Mouse (Mus musculus) adrenal gland, adult 2 months (tissue): Measurements from ENCODE around the gene Ifitm10. TPM values are rescaled to one million over a fixed set of nuclear protein-coding genes. Genes with fewer than 3 reads are reported as not detected.
"Not testable (repeated sequence)": the region's sequence is repeated elsewhere in the genome, so short reads cannot be mapped to it uniquely, and the experiment has no call there.

Experiments
- DNase-seq: peaks from one replicate; pipeline ENCODE4 v3.0.0; 2021
- polyA plus RNA-seq: library from polyadenylated mRNA; depleted of rRNA; stranded (reverse); fragments of >200 nt; gene quantifications from 2 replicates; pipeline ENCODE4 v1.2.3, GENCODE M21; 2012
- total RNA-seq, 2 experiments: library from RNA; stranded (reverse); gene quantifications; 2 replicates each; pipeline ENCODE4 v1.2.3; 2021

Ifitm10 gene
- total and polyA plus RNA-seq, 3 experiments, result 3.0 to 12.0 (median 5.8) TPM

DNA sequence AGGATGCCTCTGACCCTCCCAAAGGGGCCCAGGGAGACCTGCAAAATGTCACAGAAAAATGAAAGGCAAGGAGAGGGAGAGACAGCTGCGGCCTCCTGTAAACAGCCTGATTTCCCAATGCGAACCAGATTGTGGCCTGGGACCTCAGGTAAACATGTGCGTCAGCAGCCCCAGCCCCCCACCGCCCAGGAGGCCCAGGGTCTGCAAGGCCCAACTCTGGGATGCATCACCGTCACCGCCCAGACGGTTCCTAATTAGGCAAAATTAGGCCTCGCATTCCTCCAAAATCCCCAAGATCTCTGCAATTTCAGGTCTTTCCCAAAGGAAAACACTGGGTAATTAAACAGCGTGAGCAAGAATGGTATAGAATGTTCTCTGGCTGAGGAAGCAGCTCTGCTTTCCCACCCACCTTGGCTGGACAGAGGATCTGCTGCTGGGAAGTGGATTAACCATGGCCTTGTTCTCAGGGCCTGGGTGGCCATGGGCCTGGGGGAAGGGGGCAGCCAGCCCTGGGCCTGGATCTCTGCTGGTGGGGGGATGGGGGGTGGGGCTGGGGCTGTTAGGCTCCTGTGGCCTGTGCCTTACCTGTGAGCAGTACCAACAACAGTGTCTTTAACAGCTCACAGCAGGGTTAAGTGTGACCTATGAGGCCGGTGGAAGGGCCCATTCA, 51.8 kb downstream of the Ifitm10 start:
- not testable (repeated sequence) for DNase-seq

- no peak for DNase-seq
These were observed 52.6 kb downstream of the Ifitm10 start for GRCm38 (mm10) chr7:142320906-142321305.

GRCm38 (mm10) chr7:142319124-142319523, 54.4 kb downstream of the Ifitm10 start:
- DNase-seq, result no peak

GRCm38 (mm10) chr7:142317216-142317615, 56.3 kb downstream of the Ifitm10 start:
- no peak for DNase-seq

GRCm38 (mm10) chr7:142316558-142316957, 57.0 kb downstream of the Ifitm10 start:
- DNase-seq, result no peak

DNA sequence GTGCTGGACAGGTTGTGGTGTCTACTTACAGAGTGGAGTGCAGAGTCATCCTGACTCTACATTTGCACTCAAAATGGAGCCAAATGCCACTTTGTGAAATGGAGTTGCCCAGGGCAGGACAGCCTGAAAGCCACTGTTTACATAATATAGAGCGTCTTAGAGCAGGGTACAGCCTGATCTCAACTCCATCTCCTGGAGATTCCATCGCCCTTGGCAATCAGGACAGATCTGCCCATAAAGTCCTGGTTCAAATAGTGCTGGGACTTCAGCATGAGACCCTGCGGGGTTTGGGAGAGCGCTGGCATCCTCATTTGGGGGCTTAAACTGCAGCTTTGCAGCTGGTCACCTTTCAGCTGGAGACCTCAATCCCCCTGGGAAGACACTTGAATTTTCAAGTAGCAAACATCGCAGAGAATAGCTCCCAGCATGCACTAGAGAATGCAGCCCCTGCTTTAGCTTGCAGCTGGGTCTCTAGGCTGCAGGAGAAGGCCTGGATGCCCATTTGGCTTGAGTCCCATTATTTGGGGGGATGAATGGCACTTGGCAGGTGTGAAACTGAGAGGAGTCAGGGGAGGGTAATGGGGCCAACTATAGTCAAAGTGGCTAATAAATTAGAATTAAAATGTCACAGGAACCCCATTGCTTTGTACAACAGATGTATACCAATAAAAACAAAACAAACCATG, 58.8 kb downstream of the Ifitm10 start:
- no peak for DNase-seq

DNA sequence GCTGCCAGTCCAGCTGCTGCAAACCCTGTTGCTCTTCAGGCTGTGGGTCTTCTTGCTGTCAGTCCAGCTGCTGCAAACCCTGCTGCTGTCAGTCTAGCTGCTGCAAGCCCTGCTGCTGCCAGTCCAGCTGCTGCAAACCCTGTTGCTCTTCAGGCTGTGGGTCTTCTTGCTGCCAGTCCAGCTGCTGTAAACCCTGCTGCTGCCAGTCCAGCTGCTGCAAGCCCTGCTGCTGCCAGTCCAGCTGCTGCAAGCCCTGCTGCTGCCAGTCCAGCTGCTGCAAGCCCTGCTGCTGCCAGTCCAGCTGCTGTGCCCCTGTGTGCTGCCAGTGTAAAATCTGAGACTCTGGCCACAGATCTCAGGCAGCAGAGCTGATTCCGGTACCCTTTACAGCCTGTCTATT, 69.6 kb downstream of the Ifitm10 start:
- DNase-seq, result not testable (repeated sequence)

DNA sequence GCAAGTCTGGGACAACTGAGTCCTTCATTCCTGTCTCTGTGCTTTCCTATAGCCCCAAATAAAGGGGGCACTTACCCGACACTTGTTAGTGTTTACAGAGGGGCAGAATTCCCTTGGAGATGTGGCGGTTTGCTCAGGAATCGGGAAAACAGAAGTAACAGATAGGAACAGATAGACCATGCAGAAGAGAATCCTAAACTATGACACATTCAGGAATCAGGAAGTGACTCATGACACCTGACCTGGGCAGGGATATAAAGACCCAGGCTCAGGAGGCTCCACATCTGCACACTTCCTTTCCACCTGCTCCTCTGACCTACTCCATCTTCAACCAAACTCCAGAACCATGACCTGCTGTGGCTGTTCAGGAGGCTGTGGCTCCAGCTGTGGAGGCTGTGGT, 70.3 kb downstream of the Ifitm10 start, which contains the start of gene Krtap5-4:
Krtap5-4 (plus strand) TSS at position 301 of the 400 bp plus-strand sequence.
- no peak for DNase-seq

- not testable (repeated sequence) for DNase-seq
These were observed 76.5 kb downstream of the Ifitm10 start, which contains the start of gene Krtap5-1 for GRCm38 (mm10) chr7:142297018-142297417. Gene Krtap5-1 (minus strand): TSS chr7:142297118.

DNA sequence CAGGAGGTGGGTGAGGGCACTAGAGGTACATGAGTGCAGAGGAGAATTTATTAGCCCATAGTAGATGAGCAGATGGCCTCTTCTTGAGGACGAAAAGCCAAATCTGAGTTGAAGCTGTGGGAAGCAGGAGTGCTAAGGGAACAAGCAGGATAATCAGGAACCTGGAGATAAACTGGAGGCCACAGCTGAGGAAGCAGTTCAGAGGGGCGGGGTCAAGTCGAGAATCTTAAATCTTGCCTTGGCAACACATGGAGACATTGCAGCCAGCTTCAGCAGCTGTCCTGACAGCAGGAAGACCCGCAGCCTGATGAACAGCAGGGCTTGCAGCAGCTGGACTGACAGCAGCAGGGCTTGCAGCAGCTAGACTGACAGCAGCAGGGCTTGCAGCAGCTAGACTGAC, 77.4 kb downstream of the Ifitm10 start:
- DNase-seq, result not testable (repeated sequence)

DNA sequence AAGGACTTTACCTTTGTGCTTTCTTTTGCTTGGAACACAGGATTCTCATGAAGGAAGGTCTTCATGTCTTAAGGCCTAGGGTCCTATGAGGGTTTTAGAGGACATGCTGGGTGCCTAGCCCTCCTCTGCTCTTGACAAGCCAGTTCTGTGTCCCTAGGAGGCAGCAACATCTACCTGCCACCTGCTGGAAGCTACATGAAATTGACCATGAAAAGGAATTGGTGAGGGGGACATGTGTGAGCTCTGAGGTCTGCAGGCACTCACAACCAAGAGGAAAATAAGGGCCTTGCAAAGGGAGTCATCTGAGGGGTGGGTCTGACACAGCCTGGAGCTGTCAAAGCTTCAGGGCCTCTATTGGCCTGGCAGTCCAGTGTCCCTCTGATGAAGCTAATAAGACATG, 78.1 kb downstream of the Ifitm10 start:
- no peak for DNase-seq

DNA sequence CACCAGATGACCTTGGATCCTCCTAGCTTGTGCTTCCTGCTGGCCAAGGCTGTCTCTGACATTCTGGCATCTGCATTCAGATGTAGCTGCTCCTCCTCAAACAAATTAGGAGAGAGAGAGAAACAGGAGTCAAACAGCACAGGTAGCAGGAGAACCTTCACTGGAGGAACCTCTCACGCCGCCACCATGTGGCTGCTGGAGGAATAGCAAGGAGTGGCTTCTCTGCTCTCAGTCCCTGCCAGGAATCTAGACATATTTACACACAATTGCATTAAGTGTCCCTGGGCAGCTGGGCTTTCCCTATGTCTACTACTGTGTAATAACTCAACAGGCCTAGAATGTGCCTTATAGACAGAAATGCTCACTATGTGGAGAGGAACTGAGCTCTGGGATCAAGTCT, 79.7 kb downstream of the Ifitm10 start:
- DNase-seq, result peak; percentile 31

DNA sequence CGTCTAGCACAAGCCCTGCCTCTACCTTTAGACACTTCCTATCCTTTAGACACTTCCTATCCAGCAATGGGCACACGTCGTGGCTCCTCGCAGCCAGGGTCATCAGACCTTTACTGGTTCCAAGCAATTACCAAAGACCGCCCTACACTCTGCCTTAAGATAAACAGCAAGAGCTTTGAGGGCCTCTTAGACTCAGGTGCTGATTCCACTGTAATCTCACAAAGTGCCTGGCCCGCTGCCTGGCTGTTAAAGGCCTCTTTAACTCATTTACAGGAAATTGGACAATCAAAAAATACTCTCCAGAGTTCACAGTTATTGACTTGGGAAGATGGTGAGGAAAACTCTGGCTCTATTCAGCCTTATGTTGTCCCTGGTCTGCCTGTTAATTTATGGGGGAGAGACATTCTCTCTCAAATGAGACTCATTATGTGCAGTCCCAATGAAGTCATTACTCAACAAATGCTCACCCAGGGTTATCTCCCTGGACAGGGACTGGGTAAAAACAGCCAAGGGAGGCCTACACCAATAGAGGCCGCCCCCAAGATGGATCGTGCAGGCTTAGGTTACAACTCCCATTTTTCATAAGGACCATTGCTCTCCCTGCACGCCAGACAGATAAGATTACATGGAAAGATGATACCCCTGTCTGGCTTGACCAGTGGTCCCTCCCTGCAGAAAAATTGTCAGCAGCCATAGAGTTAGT, 87.5 kb downstream of the Ifitm10 start:
- not testable (repeated sequence) for DNase-seq

GRCm38 (mm10) chr7:142285130-142285835, 88.3 kb downstream of the Ifitm10 start:
- DNase-seq, result peak; percentile 70

DNA sequence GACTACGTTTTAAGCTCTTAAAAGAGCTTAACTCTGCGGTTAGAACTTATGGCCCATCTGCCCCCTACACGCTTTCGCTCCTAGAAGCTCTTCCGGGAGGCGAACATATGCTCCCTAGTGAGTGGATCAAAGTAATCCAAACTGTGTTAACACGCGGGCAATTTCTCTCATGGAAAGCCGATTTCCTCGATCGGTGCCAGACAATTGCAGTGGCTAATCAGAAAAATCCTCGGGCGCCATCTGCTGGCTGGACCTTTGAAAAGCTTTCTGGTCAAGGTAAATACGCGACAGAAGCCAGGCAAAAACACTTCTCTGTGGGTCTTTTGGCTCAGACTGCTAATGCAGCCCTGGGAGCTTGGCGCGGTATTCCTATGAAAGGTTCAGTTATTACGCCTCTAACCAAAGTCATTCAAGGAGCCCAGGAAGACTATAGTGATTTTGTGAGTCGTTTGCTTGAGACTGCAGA, 88.9 kb downstream of the Ifitm10 start:
- DNase-seq, result peak; percentile 93

GRCm38 (mm10) chr7:142284023-142284591, 89.4 kb downstream of the Ifitm10 start:
- peak; percentile 67 for DNase-seq

DNA sequence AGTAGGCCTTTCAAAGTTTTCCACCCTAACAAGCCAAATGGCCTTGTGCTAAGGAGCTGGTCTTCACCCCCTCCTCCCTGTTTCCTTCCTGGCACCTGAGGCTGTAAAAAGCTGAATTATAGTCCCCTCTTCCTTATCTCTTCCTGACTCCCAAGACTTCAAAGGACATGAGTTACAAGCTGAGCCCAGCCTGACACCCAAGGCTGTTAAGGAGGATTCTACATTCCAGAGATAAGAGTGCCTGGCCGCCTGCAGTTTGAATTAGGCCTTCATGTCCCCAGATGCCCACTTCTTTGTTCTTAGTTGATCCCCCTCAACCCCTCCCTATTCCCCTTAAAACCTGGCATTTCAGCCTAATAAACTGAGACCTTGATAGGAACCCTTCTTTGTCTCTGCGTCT, 90.7 kb downstream of the Ifitm10 start:
- DNase-seq, result peak; percentile 45

DNA sequence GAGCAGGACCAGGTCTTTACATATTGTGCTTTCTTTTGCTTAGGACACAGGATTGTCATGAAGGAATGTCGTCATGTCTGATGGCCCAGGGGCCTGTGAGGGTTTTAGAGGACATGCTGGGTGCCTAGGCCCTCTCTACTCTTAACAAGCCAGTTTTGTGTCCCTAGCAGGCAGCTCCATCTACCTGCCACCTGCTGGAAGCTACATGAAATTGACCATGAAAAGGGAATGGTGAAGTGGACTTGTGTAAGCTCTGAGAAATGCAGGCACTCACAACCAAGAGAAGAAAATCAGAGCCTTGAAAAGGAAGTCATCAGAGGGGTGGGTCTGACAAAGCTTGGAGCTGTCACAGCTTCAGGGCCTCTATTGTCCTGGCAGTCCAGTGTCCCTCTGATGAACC, 94.3 kb downstream of the Ifitm10 start:
- not testable (repeated sequence) for DNase-seq

DNA sequence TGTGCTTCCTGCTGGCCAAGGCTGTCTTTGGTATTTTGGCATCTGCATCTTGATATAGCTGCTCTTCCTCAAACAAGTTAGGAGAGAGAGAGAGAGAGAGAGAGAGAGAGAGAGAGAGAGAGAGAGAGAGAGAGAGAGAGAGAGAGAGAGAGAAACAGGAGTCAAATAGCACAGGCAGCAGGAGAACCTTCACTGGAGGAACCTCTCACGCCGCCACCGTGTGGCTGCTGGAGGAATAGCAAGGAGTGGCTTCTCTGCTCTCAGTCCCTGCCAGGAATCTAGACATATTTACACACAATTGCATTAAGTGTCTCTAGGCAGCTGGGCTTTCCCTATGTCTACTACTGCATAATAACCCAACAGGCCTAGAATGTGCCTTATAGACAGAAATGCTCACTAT, 95.4 kb downstream of the Ifitm10 start:
- peak; percentile 68 for DNase-seq
